Comparison of ENCODE assay signal across 8 mouse cellular contexts in genomic region chr7:67630817-67631216, GRCm38 (mm10). TPM values are rescaled to one million over a fixed set of nuclear protein-coding genes. Genes with fewer than 3 reads are reported as not detected.
DNase-seq lines count a peak whose midpoint lies in the region; ATAC-seq and TF ChIP-seq lines count a peak whose summit lies in the region.

No protein-coding gene starts in this region.

- no peaks in the 10 kb centered on the region for H3K36me3 ChIP-seq in forebrain, embryonic 11.5 days (ENCODE audit: control insufficient read depth, insufficient read depth, low read length)
- no peaks in the 10 kb centered on the region for H3K36me3 ChIP-seq in heart, embryonic 16.5 days (ENCODE audit: control insufficient read depth, insufficient read depth)

- H3K4me2 ChIP-seq in forebrain, embryonic 11.5 days (ENCODE audit: low read depth, low read length, severe bottlenecking): no peak overlapping the region
- H3K4me2 ChIP-seq in heart, embryonic 16.5 days (ENCODE audit: low read depth, low read length): no peak overlapping the region

- H3K9ac ChIP-seq in forebrain, embryonic 11.5 days (ENCODE audit: low read length): no peak overlapping the region
- no peak overlapping the region for H3K9ac ChIP-seq in heart, embryonic 16.5 days (ENCODE audit: low read length)

- 26% methylated on average over 2 of the region's 2 CpGs for WGBS in forebrain, embryonic 11.5 days
- 9% methylated on average over 2 of the region's 2 CpGs for WGBS in heart, embryonic 16.5 days

- no peak overlapping the region for H3K4me3 ChIP-seq in forebrain, embryonic 11.5 days (ENCODE audit: low read depth, low read length)
- H3K4me3 ChIP-seq in heart, embryonic 16.5 days (ENCODE audit: low read length): no peak overlapping the region
- H3K4me3 ChIP-seq in layer of hippocampus, adult 2 months: no peak overlapping the region

- DNase-seq in MN1 (ENCODE audit: low spot score): peak; percentile 80
- DNase-seq in c-Kit-positive CD71-positive TER-119-negative erythroid progenitor cells, embryonic 14.5 days (ENCODE audit: low read depth): peak; percentile 48
- DNase-seq in forebrain, embryonic 11.5 days (ENCODE audit: low spot score): peak; percentile 83
- DNase-seq in layer of hippocampus, adult 2 months (ENCODE audit: low spot score in 2 of 2): peak; percentile 75 to 85
- DNase-seq in lung, postnatal 14 days: peak; percentile 83
- peak; percentile 74 for DNase-seq in right cerebral cortex, adult 18-20 months
- DNase-seq in urinary bladder, postnatal 25 days (ENCODE audit: low spot score): peak; percentile 61

- peak; percentile 63 for ATAC-seq in forebrain, embryonic 11.5 days (replicated peaks; ENCODE audit: low FRiP score)
- 0 out of 2 replicates have a peak, but pooled peaks have one; percentile 58 for ATAC-seq in heart, embryonic 16.5 days (replicated peaks; ENCODE audit: extremely low read depth, insufficient read depth, low FRiP score)

- H3K9me3 ChIP-seq in forebrain, embryonic 11.5 days (ENCODE audit: control insufficient read depth, low read length): no peaks in the 10 kb centered on the region
- H3K9me3 ChIP-seq in heart, embryonic 16.5 days (replicated peaks; ENCODE audit: control insufficient read depth, low read length): 0 out of 2 replicates have a peak, but pooled peaks cover 3% of the 10 kb centered on the region

- no peaks in the 10 kb centered on the region for H3K27me3 ChIP-seq in forebrain, embryonic 11.5 days (ENCODE audit: control insufficient read depth, insufficient read depth, low read length)
- no peaks in the 10 kb centered on the region for H3K27me3 ChIP-seq in heart, embryonic 16.5 days (ENCODE audit: control insufficient read depth, insufficient read depth, low read length)

- TF ChIP-seq CTCF in layer of hippocampus, adult 2 months (conservative IDR thresholded peaks at IDR 0.05): peak; percentile 100

- H3K27ac ChIP-seq in forebrain, embryonic 11.5 days (ENCODE audit: low read depth, low read length): no peak overlapping the region
- no peak overlapping the region for H3K27ac ChIP-seq in heart, embryonic 16.5 days (ENCODE audit: low read length)
- peak overlapping the region; percentile 47 for H3K27ac ChIP-seq in layer of hippocampus, adult 2 months

- no peaks in the 10 kb centered on the region for H3K4me1 ChIP-seq in forebrain, embryonic 11.5 days (replicated peaks; ENCODE audit: control insufficient read depth, insufficient read depth, low read length)
- peaks cover 8% of the 10 kb centered on the region for H3K4me1 ChIP-seq in heart, embryonic 16.5 days (ENCODE audit: control insufficient read depth, insufficient read depth, low read length)

RNA-seq across cellular contexts. Expression of gene Lrrc28, which starts 14.3 kb away (rescaled TPM):
- 25.2 and 26.5 TPM in 2 replicates for polyA plus RNA-seq in forebrain, embryonic 11.5 days (2014; fragmentation: Nextera tagmentation; extraction: Ambion mirVana)
- 10.8 and 13.0 TPM in 2 replicates for polyA plus RNA-seq in heart, embryonic 16.5 days (2015; fragmentation: Nextera tagmentation; extraction: Ambion mirVana)
- total RNA-seq in layer of hippocampus, adult 2 months (2021): 10 to 100 TPM; 32.4 to 37.4 TPM

RNA-seq across cellular contexts. Expression of gene Ttc23, which starts 16.4 kb away (rescaled TPM):
- polyA plus RNA-seq in forebrain, embryonic 11.5 days (2014; fragmentation: Nextera tagmentation; extraction: Ambion mirVana): 34.4 and 37.9 TPM in 2 replicates
- polyA plus RNA-seq in heart, embryonic 16.5 days (2015; fragmentation: Nextera tagmentation; extraction: Ambion mirVana): 17.5 and 18.1 TPM in 2 replicates
- total RNA-seq in layer of hippocampus, adult 2 months (2021): 1 to 10 TPM; 4.6 to 7.9 TPM
